Mouse (Mus musculus): ENCODE data around the gene Cib4.

GRCm38 (mm10) chr5:30465861-30466260 is 79.8 kb downstream of the Cib4 start, which contains the start of gene 1700001C02Rik:
- no peak for TF ChIP-seq POLR2A (IDR thresholded peaks at IDR 0.05; ENCODE audit: control insufficient read depth, extremely low read depth, insufficient read depth, low read length, poor library complexity)
- no peak for TF ChIP-seq CTCF (IDR thresholded peaks at IDR 0.05; ENCODE audit: borderline replicate concordance, control insufficient read depth, extremely low read depth, insufficient read depth, low read length, poor library complexity)

Data from thymus, adult 2 months (tissue).